Mouse (Mus musculus) limb, embryonic 10.5 days (tissue): ENCODE data around the gene Olfr969. TPM values are rescaled to one million over a fixed set of nuclear protein-coding genes. Genes with fewer than 3 reads are reported as not detected.
"Not testable (repeated sequence)": the region's sequence is repeated elsewhere in the genome, so short reads cannot be mapped to it uniquely, and the experiment has no call there.

Source experiments
- DNase-seq: peaks from one replicate; pipeline ENCODE4 v3.0.0-alpha.2; 2017; ENCODE audit warnings: low spot score
- H3K27ac ChIP-seq: fragments of 300-500 bp; sonication (generic); 2 replicates; pipeline ENCODE4 v1.5.1; 2016; ENCODE audit warnings: mild to moderate bottlenecking
- H3K27me3 ChIP-seq: fragments of 300-500 bp; sonication (generic); 2 replicates; pipeline ENCODE4 v1.6.1; 2016; ENCODE audit warnings: low read depth, mild to moderate bottlenecking; ENCODE audit not compliant: poor library complexity, severe bottlenecking
- H3K36me3 ChIP-seq: fragments of 300-500 bp; sonication (generic); 2 replicates; pipeline ENCODE4 v1.6.1; 2016; ENCODE audit warnings: mild to moderate bottlenecking, moderate library complexity
- H3K4me1 ChIP-seq: fragments of 300-500 bp; sonication (generic); 2 replicates; pipeline ENCODE4 v1.6.1; 2016
- H3K4me3 ChIP-seq: fragments of 300-500 bp; sonication (generic); 2 replicates; pipeline ENCODE4 v1.5.1; 2016; ENCODE audit warnings: mild to moderate bottlenecking, moderate library complexity
- H3K9me3 ChIP-seq: fragments of 300-500 bp; sonication (generic); replicated peaks from 2 replicates; pipeline ENCODE4 v1.6.1; 2016; ENCODE audit warnings: mild to moderate bottlenecking
- WGBS: fragments of 180-500 bp; shearing (Covaris S2); methylation state at CpG from one replicate; pipeline ENCODE4 v1.1.7; 2016; 5-methylcytosine and 5-hydroxymethylcytosine counted together
- polyA plus RNA-seq: library from polyadenylated mRNA; unstranded; fragments of >200 nt; fragmentation: Nextera tagmentation; extraction: Ambion mirVana; gene quantifications from 2 replicates; pipeline ENCODE4 v1.2.1, GENCODE M21; 2016

Olfr969 gene
- not detected in 2 replicates for polyA plus RNA-seq

DNA sequence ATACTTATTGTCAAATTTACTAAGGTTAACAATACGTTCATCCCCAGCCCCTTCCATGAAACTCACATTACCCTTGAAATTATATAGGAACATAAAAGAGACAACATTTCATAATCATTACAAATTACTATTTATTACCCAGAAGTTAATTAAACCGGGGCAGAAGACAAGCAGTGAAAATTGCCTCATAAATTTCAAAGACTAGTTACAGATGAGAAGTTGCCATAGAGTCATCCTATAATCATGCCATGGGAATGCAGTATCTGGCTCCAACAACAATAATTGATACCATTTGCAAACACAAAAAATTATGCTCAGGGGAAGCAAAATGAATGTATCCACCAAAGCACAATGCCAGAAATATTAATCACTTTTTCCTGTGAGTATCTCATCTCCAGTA, at the start of gene Olfr969:
Gene Olfr969 (plus strand): TSS at position 388 of the 400 bp plus-strand sequence.
- Histone ChIP-seq H3K4me1 (no peaks in the 10 kb centered on the region), H3K27me3 (no peaks in the 10 kb centered on the region), H3K4me3 (no peak within 1 kb of the TSS), H3K27ac (no peak within 1 kb of the TSS), H3K36me3 (no peaks in the 10 kb centered on the region), H3K9me3 (no peaks in the 10 kb centered on the region)
- no peak for DNase-seq
- 66% methylated on average over 2 of the region's 2 CpGs for WGBS

DNA sequence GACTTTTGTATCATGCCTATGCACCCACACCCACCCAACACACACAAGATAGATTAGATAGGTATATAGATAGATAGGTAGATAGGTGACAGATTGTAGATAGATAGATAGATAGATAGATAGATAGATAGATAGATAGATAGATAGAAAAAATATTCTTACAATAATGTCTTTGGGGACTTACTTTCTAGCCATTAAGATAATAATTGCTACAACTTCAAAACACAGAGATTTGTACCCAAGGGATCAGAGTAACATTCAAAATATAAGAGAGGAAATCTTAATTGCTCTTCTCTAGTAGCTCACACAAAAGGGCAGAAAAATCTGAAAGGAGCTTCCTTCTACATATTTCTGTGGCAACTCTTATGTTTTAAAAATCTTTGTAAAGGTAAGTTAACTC, 44.8 kb upstream of the Olfr969 start, which contains the start of gene Olfr967:
Gene Olfr967 (plus strand): TSS at position 301 of the 400 bp plus-strand sequence.
- no peaks in the 10 kb centered on the region for H3K4me1 ChIP-seq
- no peak for DNase-seq

DNA sequence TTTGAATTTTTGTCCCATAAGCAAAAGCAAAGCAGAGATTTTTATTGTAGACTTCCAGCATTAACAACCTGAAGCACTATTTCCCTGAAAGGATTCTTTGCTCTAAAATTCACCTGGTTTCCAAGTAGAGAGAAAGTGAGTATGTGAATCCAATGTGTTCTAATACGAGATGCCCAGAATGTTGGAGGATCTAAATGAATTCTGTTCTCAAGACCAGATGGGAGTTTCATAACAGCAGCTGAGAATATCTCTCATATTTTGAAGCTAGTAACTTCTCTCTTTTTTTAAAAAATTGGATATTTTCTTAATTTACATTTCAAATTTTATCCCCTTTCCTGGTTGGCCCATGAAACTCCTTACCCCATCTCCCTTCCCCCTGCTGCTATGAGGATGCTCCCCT, 44.3 kb upstream of the Olfr969 start:
- Histone ChIP-seq H3K9me3 (no peaks in the 10 kb centered on the region), H3K27me3 (no peaks in the 10 kb centered on the region), H3K4me3 (no peak overlapping the region), H3K36me3 (no peaks in the 10 kb centered on the region), H3K4me1 (no peaks in the 10 kb centered on the region), H3K27ac (no peak overlapping the region)
- no peak for DNase-seq
- WGBS = 92% methylated on average over 1 of the region's 1 CpGs

More for the DNA sequence above, 44.8 kb upstream of the Olfr969 start, which contains the start of gene Olfr967:
- H3K27me3 ChIP-seq = no peaks in the 10 kb centered on the region
- H3K27ac ChIP-seq = no peak within 1 kb of the TSS
- no peaks in the 10 kb centered on the region for H3K36me3 ChIP-seq
- H3K9me3 ChIP-seq = no peaks in the 10 kb centered on the region
- no peak within 1 kb of the TSS for H3K4me3 ChIP-seq

DNA sequence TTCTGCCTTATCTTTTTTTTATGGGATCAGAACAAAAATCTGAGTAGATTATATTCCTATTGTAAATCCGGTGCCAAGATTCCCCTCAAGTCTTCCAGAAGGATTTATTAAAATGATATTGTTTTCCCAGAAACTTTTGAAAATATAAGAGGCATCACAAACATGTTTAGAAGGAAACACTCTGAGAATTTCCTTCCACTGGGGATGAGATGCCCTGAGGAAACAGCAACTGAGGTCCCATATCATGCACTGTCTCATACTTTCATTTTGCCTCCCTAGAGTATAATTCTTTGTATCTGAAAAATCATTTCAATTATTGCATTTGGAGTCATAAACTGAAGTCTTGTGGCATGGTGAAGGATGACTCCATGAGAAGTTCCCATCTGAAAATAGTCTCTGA, 7.6 kb upstream of the Olfr969 start, which contains the start of gene Olfr968:
Gene Olfr968 (minus strand): TSS at position 101 of the 400 bp plus-strand sequence.
- no peak within 1 kb of the TSS for H3K27ac ChIP-seq
- DNase-seq = no peak
- no peak within 1 kb of the TSS for H3K4me3 ChIP-seq
- H3K4me1 ChIP-seq = no peaks in the 10 kb centered on the region
- H3K27me3 ChIP-seq = no peaks in the 10 kb centered on the region
- no peaks in the 10 kb centered on the region for H3K36me3 ChIP-seq
- H3K9me3 ChIP-seq = no peaks in the 10 kb centered on the region
- WGBS = 73% methylated on average over 1 of the region's 1 CpGs

DNA sequence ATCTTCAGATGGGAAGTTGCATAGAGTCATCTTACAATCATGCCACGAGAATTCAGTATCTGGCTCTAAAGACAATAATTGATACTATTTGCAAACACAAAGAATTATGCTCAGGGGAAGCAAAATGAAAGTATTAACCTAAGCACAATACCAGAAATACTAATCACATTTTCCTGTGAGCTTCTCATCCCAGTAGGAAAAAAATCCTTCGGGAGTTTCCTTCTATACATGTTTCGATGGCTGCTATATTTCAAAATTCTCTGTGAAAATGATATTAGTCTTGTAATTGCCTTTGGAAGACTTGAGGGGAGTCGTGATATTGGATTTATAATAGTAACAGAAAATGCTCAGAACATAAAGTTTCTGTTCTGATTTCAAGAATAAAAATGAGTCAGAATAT, 17.8 kb downstream of the Olfr969 start, which contains the start of gene Olfr970:
Gene Olfr970 (plus strand): TSS at position 301 of the 400 bp plus-strand sequence.
- Histone ChIP-seq H3K36me3 (no peaks in the 10 kb centered on the region), H3K9me3 (no peaks in the 10 kb centered on the region), H3K4me1 (no peaks in the 10 kb centered on the region), H3K4me3 (no peak within 1 kb of the TSS), H3K27me3 (no peaks in the 10 kb centered on the region), H3K27ac (no peak within 1 kb of the TSS)
- 81% methylated on average over 4 of the region's 4 CpGs for WGBS
- no peak for DNase-seq

DNA sequence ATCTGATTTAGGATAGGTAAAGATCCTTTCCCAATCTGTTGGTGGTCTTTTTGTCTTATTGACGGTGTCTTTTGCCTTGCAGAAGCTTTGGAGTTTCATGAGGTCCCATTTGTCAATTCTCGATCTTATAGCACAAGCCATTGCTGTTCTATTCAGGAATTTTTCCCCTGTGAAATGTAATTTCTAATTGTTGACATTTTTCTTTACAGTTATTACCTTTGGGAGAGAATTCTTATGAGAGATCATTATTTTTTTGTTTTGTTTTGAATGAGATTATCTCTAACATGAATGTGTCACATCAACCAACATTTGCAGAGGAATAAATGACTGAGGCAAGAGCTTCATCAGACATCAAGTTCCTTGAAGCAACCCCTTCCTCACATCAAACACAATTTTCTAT, 45.8 kb downstream of the Olfr969 start, which contains the start of gene Olfr971:
Gene Olfr971 (plus strand): TSS at position 301 of the 400 bp plus-strand sequence.
- not testable (repeated sequence) for H3K4me1 ChIP-seq, DNase-seq
- WGBS = 94% methylated on average over 2 of the region's 2 CpGs

More for the DNA sequence above, 45.8 kb downstream of the Olfr969 start, which contains the start of gene Olfr971:
- not testable (repeated sequence) for H3K27ac ChIP-seq, H3K9me3 ChIP-seq, H3K36me3 ChIP-seq, H3K4me3 ChIP-seq, H3K27me3 ChIP-seq

Other genes starting within 250 kb of the Olfr969 start
- not detected in 2 replicates for gene Olfr958, start 236.9 kb upstream of the Olfr969 start, polyA plus RNA-seq
- gene Olfr959, start 215.4 kb upstream of the Olfr969 start, polyA plus RNA-seq = not detected in 2 replicates
- gene AW551984, start 186.5 kb upstream of the Olfr969 start, polyA plus RNA-seq = 2.8 and 6.9 TPM in 2 replicates
- not detected in 2 replicates for gene Olfr148, start 180.3 kb upstream of the Olfr969 start, polyA plus RNA-seq
- not detected in 2 replicates for gene Olfr960, start 169.6 kb upstream of the Olfr969 start, polyA plus RNA-seq
- gene Olfr961, start 145.9 kb upstream of the Olfr969 start, polyA plus RNA-seq = not detected in 2 replicates
- not detected in 2 replicates for gene Olfr963, start 123.7 kb upstream of the Olfr969 start, polyA plus RNA-seq
- not detected in 2 replicates for gene Olfr149, start 83.8 kb upstream of the Olfr969 start, polyA plus RNA-seq
- gene Olfr965, start 79.6 kb upstream of the Olfr969 start, polyA plus RNA-seq = not detected in 2 replicates
- not detected in 2 replicates for gene Olfr150, start 60.0 kb upstream of the Olfr969 start, polyA plus RNA-seq
- not detected in 2 replicates for gene Olfr967, start 44.7 kb upstream of the Olfr969 start, polyA plus RNA-seq
- not detected in 2 replicates for gene Olfr968, start 7.7 kb upstream of the Olfr969 start, polyA plus RNA-seq
- gene Olfr970, start 17.9 kb downstream of the Olfr969 start, polyA plus RNA-seq = not detected in 2 replicates
- not detected in 2 replicates for gene Olfr971, start 45.9 kb downstream of the Olfr969 start, polyA plus RNA-seq
- gene Olfr972, start 75.5 kb downstream of the Olfr969 start, polyA plus RNA-seq = not detected in 2 replicates
- not detected in 2 replicates for gene Olfr229, start 116.4 kb downstream of the Olfr969 start, polyA plus RNA-seq
- gene Olfr974, start 146.6 kb downstream of the Olfr969 start, polyA plus RNA-seq = not detected in 2 replicates
- gene Olfr975, start 161.1 kb downstream of the Olfr969 start, polyA plus RNA-seq = not detected in 2 replicates
- not detected in 2 replicates for gene Olfr976, start 170.2 kb downstream of the Olfr969 start, polyA plus RNA-seq
- gene Olfr978, start 201.2 kb downstream of the Olfr969 start, polyA plus RNA-seq = not detected in 2 replicates
- gene Olfr979, start 212.5 kb downstream of the Olfr969 start, polyA plus RNA-seq = not detected in 2 replicates
- not detected in 2 replicates for gene Olfr980, start 218.6 kb downstream of the Olfr969 start, polyA plus RNA-seq
- not detected in 2 replicates for gene Olfr981, start 230.5 kb downstream of the Olfr969 start, polyA plus RNA-seq